Mouse (Mus musculus) G1E (cell line): Measurements from ENCODE around the gene Dnajc28. TPM values are rescaled to one million over a fixed set of nuclear protein-coding genes. Genes with fewer than 3 reads are reported as not detected.

Experiments
- ATAC-seq: 2 replicates; pipeline ENCODE4 v1.8.0; 2016; ENCODE audit warnings: mild to moderate bottlenecking; ENCODE audit not compliant: insufficient number of reproducible peaks, poor library complexity, low FRiP score, severe bottlenecking; ENCODE audit errors: extremely low read depth
- DNase-seq: peaks from one replicate; pipeline ENCODE4 v3.0.0; 2012; ENCODE audit warnings: low spot score
- H3K27me3 ChIP-seq: 2 replicates; pipeline ENCODE4 v1.6.1; 2012; ENCODE audit warnings: mild to moderate bottlenecking, low read length, inconsistent platforms; ENCODE audit not compliant: insufficient read depth
- H3K36me3 ChIP-seq: replicated peaks from 2 replicates; pipeline ENCODE3; 2012; ENCODE audit warnings: mild to moderate bottlenecking, inconsistent platforms
- H3K4me1 ChIP-seq: 2 replicates; pipeline ENCODE4 v1.6.1; 2012; ENCODE audit warnings: low read depth, low read length, inconsistent platforms, mixed read lengths; ENCODE audit not compliant: insufficient read depth
- H3K4me3 ChIP-seq: 2 replicates; pipeline ENCODE4 v1.5.1; 2012; ENCODE audit warnings: low read depth, mild to moderate bottlenecking, inconsistent platforms, low read length, moderate library complexity, mixed read lengths
- H3K9me3 ChIP-seq: replicated peaks from 2 replicates; pipeline ENCODE4 v1.6.1; 2012; ENCODE audit warnings: inconsistent platforms
- CTCF ChIP-seq: IDR thresholded peaks from 2 replicates; pipeline ENCODE4 v1.5.1; 2012; ENCODE audit warnings: low read depth, low read length, inconsistent platforms, mixed read lengths
- GATA1 ChIP-seq: IDR thresholded peaks from 2 replicates; pipeline ENCODE4 v1.6.1; 2012; ENCODE audit warnings: borderline replicate concordance, low read length, inconsistent platforms, mixed read lengths
- GATA2 ChIP-seq: IDR thresholded peaks from 2 replicates; pipeline ENCODE4 v1.6.1; 2012; ENCODE audit warnings: low read depth, low read length, inconsistent platforms, borderline replicate concordance
- POLR2AphosphoS5 ChIP-seq: IDR thresholded peaks from 2 replicates; pipeline ENCODE4 v1.6.1; 2012; ENCODE audit warnings: low read depth, low read length, inconsistent platforms; ENCODE audit not compliant: insufficient replicate concordance
- TAL1 ChIP-seq: conservative IDR thresholded peaks from 2 replicates; pipeline ENCODE4 v1.6.1; 2012; ENCODE audit warnings: low read depth, low read length, inconsistent platforms, mixed read lengths
- polyA plus RNA-seq: library from polyadenylated mRNA; stranded (reverse); fragments of >175 nt; gene quantifications from 2 replicates; pipeline ENCODE4 v1.2.3, GENCODE M21; 2012
- total RNA-seq, 2 experiments: library from RNA; stranded (forward) in 1 of 2; stranded (reverse) in 1 of 2; fragments of 200-1000 nt in 1 of 2; fragments of >200 nt in 1 of 2; fragmentation: Nextera tagmentation in 1 of 2; gene quantifications; 2 replicates each; pipeline ENCODE4 v1.2.3; 2014 to 2017

Gene Dnajc28
- total and polyA plus RNA-seq, 3 experiments, result 0.40 to 7.4 (median 4.6) TPM

DNA sequence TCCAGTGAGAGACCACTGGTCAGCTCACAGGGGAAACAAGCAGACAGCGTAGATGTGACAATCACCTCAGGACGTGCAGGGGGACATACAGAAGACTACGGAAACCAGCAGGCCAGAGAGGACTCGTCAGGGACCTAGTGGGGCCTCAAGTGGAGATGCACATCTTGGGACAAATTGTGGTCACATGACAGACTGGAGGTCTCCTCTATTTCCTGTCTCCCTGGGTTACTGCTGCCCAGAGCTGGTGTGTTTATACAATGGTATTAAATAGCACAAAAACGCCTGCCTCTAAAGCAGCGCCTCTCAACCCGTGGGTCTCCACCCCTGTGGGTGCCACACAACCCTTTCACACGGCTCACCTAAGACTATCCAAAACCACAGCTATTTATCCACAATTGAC is 26.7 kb downstream of the Dnajc28 start:
- H3K27me3 ChIP-seq, result no peaks in the 10 kb centered on the region; the same call in 1 of the 2 replicates
- TF ChIP-seq POLR2AphosphoS5 (no peak), TAL1 (no peak), GATA1 (no peak), CTCF (no peak)
- DNase-seq (no peak), ATAC-seq (no peak)
- no peaks in the 10 kb centered on the region for H3K9me3 ChIP-seq
- H3K4me1 ChIP-seq, result peaks cover 63% of the 10 kb centered on the region
- H3K4me3 ChIP-seq, result no peak overlapping the region
- peaks cover 51% of the 10 kb centered on the region for H3K36me3 ChIP-seq

DNA sequence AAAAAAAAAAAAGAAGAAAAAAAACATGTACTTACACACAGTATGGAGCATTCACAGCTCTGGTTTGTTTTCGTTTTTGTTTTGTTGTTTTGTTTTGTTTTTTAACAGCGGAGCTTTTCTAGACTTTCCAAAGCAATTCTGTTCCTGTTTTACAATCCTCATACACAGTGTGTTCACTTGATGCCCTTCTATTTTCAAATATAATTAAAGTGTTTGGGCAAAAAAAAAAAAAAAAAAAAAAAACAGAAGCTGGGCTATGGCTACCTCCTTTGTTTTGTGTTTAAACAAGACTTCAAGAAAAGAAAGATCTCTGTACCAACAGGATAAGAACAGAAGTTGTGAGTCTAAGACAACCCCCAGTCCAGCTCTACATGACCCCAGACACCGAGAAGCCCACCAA is 30.1 kb downstream of the Dnajc28 start:
- Histone ChIP-seq H3K36me3 (peaks cover 67% of the 10 kb centered on the region), H3K4me1 (peaks cover 37% of the 10 kb centered on the region), H3K27me3 (no peaks in the 10 kb centered on the region; the same call in 1 of the 2 replicates), H3K9me3 (no peaks in the 10 kb centered on the region), H3K4me3 (no peak overlapping the region)
- no peak for ATAC-seq
- no peak for TF ChIP-seq TAL1
- TF ChIP-seq CTCF, result no peak
- no peak for TF ChIP-seq GATA2
- no peak for TF ChIP-seq GATA1
- TF ChIP-seq POLR2AphosphoS5, result no peak
- DNase-seq, result no peak

DNA sequence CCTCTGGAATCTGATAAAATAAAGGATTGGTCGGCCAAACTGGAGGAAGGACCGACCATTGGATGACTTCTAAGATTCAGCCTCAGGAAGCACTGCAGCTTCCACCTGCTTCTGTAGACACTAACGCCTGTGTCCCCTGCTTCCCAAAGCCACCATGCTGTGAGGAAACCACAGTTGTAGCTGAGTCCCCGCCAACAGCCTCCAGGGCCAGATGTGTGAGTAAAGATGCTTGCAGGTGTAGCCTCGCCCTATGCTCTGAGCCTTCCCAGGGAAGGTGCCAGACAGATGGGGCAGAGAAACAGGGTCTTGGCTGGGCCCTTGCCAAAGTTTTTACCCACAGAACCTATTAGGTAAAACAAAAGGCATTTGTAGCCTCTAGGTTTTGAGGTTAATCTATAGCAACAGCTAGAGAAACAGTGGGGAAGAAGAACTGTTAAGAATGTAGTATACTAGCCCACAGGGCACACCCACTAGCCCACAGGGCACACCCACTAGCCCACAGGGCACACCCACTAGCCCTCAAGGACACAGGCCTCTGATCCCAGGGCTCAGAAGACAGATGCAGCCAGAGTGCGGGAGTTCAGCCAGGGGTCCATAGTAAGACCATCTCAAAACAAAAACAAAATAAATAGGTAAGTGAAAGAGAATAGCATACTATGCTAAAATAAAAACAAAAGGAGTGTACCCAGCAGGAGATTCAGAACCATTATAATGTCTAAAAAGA is 30.9 kb downstream of the Dnajc28 start:
- no peak overlapping the region for H3K4me3 ChIP-seq
- H3K36me3 ChIP-seq, result peaks cover 67% of the 10 kb centered on the region
- H3K9me3 ChIP-seq, result no peaks in the 10 kb centered on the region
- TF ChIP-seq POLR2AphosphoS5, result no peak
- no peak for TF ChIP-seq GATA1
- TF ChIP-seq TAL1, result no peak
- no peak for TF ChIP-seq CTCF
- no peak for TF ChIP-seq GATA2
- peaks cover 29% of the 10 kb centered on the region for H3K4me1 ChIP-seq
- ATAC-seq (no peak), DNase-seq (no peak)
- H3K27me3 ChIP-seq, result no peaks in the 10 kb centered on the region; the same call in 1 of the 2 replicates

DNA sequence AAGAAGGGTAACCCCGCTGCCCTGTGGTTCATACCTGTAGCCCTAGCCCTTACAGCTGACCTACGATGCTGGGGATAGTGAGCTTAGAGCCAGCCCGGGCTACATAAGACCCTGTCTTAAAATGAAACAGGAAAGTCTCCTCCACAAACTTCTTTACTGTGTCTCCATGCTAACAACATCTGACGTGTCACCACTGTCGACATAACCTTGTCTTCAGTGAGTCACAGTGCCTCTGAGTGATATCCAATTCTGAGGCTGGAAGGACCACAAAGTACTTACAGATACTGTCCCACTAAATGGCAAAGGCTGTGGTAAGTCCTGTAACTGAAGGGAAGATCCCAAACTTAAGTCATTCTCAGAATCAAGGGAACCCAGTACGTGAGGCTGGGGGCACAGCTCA is 32.6 kb downstream of the Dnajc28 start:
- no peak overlapping the region for H3K4me3 ChIP-seq
- no peaks in the 10 kb centered on the region for H3K9me3 ChIP-seq
- H3K4me1 ChIP-seq, result peaks cover 17% of the 10 kb centered on the region
- H3K27me3 ChIP-seq, result no peaks in the 10 kb centered on the region; the same call in 1 of the 2 replicates
- TF ChIP-seq POLR2AphosphoS5 (no peak), GATA1 (no peak), GATA2 (no peak), CTCF (no peak), TAL1 (no peak)
- peaks cover 61% of the 10 kb centered on the region for H3K36me3 ChIP-seq
- no peak for ATAC-seq
- DNase-seq, result no peak

DNA sequence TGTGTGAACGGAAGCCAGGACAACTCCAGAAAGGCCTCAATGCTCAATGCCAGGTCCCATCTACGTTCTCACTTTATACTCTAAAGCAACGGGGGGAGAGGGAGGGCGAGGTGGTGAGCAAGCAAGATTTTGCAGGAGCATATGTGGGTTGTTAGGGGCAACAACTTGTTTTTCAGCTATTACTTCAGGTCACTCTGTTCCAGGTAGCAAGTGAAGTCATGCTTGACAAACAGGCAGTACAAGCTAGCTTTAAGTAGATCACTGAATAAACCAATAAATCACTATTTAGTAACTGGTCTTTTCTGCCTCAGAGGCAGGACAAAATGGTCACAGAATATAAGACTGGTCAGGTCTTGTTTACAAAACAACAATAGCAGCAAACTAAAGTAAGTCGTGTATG is 33.2 kb downstream of the Dnajc28 start:
- H3K36me3 ChIP-seq, result peaks cover 60% of the 10 kb centered on the region
- DNase-seq (no peak), ATAC-seq (no peak)
- peaks cover 19% of the 10 kb centered on the region for H3K4me1 ChIP-seq
- H3K9me3 ChIP-seq, result no peaks in the 10 kb centered on the region
- TF ChIP-seq POLR2AphosphoS5, result no peak
- TF ChIP-seq TAL1, result no peak
- no peak for TF ChIP-seq GATA2
- TF ChIP-seq CTCF, result no peak
- TF ChIP-seq GATA1, result no peak
- no peak overlapping the region for H3K4me3 ChIP-seq
- H3K27me3 ChIP-seq, result no peaks in the 10 kb centered on the region; the same call in 1 of the 2 replicates

DNA sequence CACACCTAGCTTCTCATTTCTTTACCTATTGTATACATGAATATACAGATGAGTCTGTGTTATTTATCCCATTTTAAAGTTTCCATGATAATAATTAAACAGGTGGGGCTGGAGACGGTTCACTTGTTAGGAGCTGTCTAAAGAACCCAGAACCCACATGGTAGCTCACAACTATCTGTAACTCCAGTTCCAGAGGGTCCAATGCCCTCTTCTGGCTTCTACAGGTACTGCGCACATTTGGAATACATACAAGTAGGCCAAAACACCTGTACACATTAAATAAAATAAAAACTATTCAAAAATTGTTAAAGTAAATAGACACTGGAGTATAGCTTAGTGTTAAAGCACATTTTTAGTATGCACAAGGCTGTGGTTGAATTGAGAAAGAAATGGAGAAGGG is 36.5 kb downstream of the Dnajc28 start:
- H3K4me1 ChIP-seq, result peaks cover 9% of the 10 kb centered on the region; the same call in 1 of the 2 replicates
- peaks cover 68% of the 10 kb centered on the region for H3K36me3 ChIP-seq
- DNase-seq (no peak), ATAC-seq (no peak)
- no peaks in the 10 kb centered on the region for H3K9me3 ChIP-seq
- no peaks in the 10 kb centered on the region for H3K27me3 ChIP-seq
- TF ChIP-seq GATA1, result no peak
- no peak for TF ChIP-seq POLR2AphosphoS5
- no peak for TF ChIP-seq GATA2
- TF ChIP-seq CTCF, result 0 out of 2 replicates have a peak, but pooled peaks have one; percentile 18
- H3K4me3 ChIP-seq, result no peak overlapping the region
